Mouse (Mus musculus): Measurements from ENCODE around the gene Pafah2. TPM values are rescaled to one million over a fixed set of nuclear protein-coding genes. Genes with fewer than 3 reads are reported as not detected.

Gene Pafah2
- polyA plus RNA-seq, 1 experiment: 4.9 TPM

GRCm38 (mm10) chr4:134388397-134388796, 7.7 kb upstream of the Pafah2 start:
- H3K4me3 ChIP-seq (ENCODE audit: extremely low read depth, insufficient read depth, insufficient read length): no peak overlapping the region
- 9% methylated on average over 5 of the region's 5 CpGs for WGBS

GRCm38 (mm10) chr4:134391636-134392035, 4.5 kb upstream of the Pafah2 start:
- Histone ChIP-seq H3K4me1 (ENCODE audit: control insufficient read depth, insufficient read depth, insufficient read length) (no peaks in the 10 kb centered on the region), H3K4me3 (ENCODE audit: extremely low read depth, insufficient read depth, insufficient read length) (no peak overlapping the region), H3K36me3 (ENCODE audit: control insufficient read depth, insufficient read depth, low read length) (no peaks in the 10 kb centered on the region), H3K27ac (ENCODE audit: insufficient read depth, low read length) (no peak overlapping the region), H3K27me3 (ENCODE audit: control insufficient read depth, insufficient read depth, low read length) (no peaks in the 10 kb centered on the region)
- DNase-seq (ENCODE audit: low read depth in 1 of 2, low spot score in 2 of 2): no peak
- TF ChIP-seq POLR2A (IDR thresholded peaks at IDR 0.05; ENCODE audit: low read depth, low read length) (no peak), CTCF (IDR thresholded peaks at IDR 0.05; ENCODE audit: extremely low read depth, insufficient read depth, insufficient read length, insufficient replicate concordance) (no peak)
- WGBS: 92% methylated on average over 1 of the region's 1 CpGs

More at GRCm38 (mm10) chr4:134388397-134388796, 7.7 kb upstream of the Pafah2 start:
- TF ChIP-seq CTCF (IDR thresholded peaks at IDR 0.05; ENCODE audit: extremely low read depth, insufficient read depth, insufficient read length, insufficient replicate concordance) (peak; percentile 78; the same call in 1 of the 2 replicates), POLR2A (IDR thresholded peaks at IDR 0.05; ENCODE audit: low read depth, low read length) (no peak)
- peak; percentile 49 to 65 for DNase-seq (ENCODE audit: low read depth in 1 of 2, low spot score in 2 of 2)
- Histone ChIP-seq H3K36me3 (ENCODE audit: control insufficient read depth, insufficient read depth, low read length) (no peaks in the 10 kb centered on the region), H3K27me3 (ENCODE audit: control insufficient read depth, insufficient read depth, low read length) (no peaks in the 10 kb centered on the region), H3K27ac (ENCODE audit: insufficient read depth, low read length) (no peak overlapping the region), H3K4me1 (ENCODE audit: control insufficient read depth, insufficient read depth, insufficient read length) (no peaks in the 10 kb centered on the region)

- Histone ChIP-seq H3K27ac (ENCODE audit: insufficient read depth, low read length) (no peak overlapping the region), H3K4me1 (ENCODE audit: control insufficient read depth, insufficient read depth, insufficient read length) (no peaks in the 10 kb centered on the region), H3K36me3 (ENCODE audit: control insufficient read depth, insufficient read depth, low read length) (no peaks in the 10 kb centered on the region), H3K27me3 (ENCODE audit: control insufficient read depth, insufficient read depth, low read length) (no peaks in the 10 kb centered on the region), H3K4me3 (ENCODE audit: extremely low read depth, insufficient read depth, insufficient read length) (no peak overlapping the region)
- WGBS: 30% methylated on average over 8 of the region's 8 CpGs
- TF ChIP-seq CTCF (IDR thresholded peaks at IDR 0.05; ENCODE audit: extremely low read depth, insufficient read depth, insufficient read length, insufficient replicate concordance) (no peak), POLR2A (IDR thresholded peaks at IDR 0.05; ENCODE audit: low read depth, low read length) (no peak)
- no peak for DNase-seq (ENCODE audit: low read depth in 1 of 2, low spot score in 2 of 2)
Observed at GRCm38 (mm10) chr4:134392595-134392994, 3.5 kb upstream of the Pafah2 start.

GRCm38 (mm10) chr4:134393026-134393425, 3.1 kb upstream of the Pafah2 start:
- TF ChIP-seq POLR2A (IDR thresholded peaks at IDR 0.05; ENCODE audit: low read depth, low read length) (no peak), CTCF (IDR thresholded peaks at IDR 0.05; ENCODE audit: extremely low read depth, insufficient read depth, insufficient read length, insufficient replicate concordance) (no peak)
- DNase-seq (ENCODE audit: low read depth in 1 of 2, low spot score in 2 of 2): no peak
- no peak overlapping the region for H3K27ac ChIP-seq (ENCODE audit: insufficient read depth, low read length)
- no peaks in the 10 kb centered on the region for H3K27me3 ChIP-seq (ENCODE audit: control insufficient read depth, insufficient read depth, low read length)
- H3K36me3 ChIP-seq (ENCODE audit: control insufficient read depth, insufficient read depth, low read length): no peaks in the 10 kb centered on the region
- no peak overlapping the region for H3K4me3 ChIP-seq (ENCODE audit: extremely low read depth, insufficient read depth, insufficient read length)
- no peaks in the 10 kb centered on the region for H3K4me1 ChIP-seq (ENCODE audit: control insufficient read depth, insufficient read depth, insufficient read length)
- 49% methylated on average over 12 of the region's 12 CpGs for WGBS

- Histone ChIP-seq H3K36me3 (ENCODE audit: control insufficient read depth, insufficient read depth, low read length) (no peaks in the 10 kb centered on the region), H3K27me3 (ENCODE audit: control insufficient read depth, insufficient read depth, low read length) (no peaks in the 10 kb centered on the region), H3K4me1 (ENCODE audit: control insufficient read depth, insufficient read depth, insufficient read length) (no peaks in the 10 kb centered on the region), H3K27ac (ENCODE audit: insufficient read depth, low read length) (no peak overlapping the region), H3K4me3 (ENCODE audit: extremely low read depth, insufficient read depth, insufficient read length) (no peak overlapping the region)
- WGBS: 90% methylated on average over 7 of the region's 7 CpGs
- DNase-seq (ENCODE audit: low read depth in 1 of 2, low spot score in 2 of 2): no peak
- TF ChIP-seq POLR2A (IDR thresholded peaks at IDR 0.05; ENCODE audit: low read depth, low read length): no peak
- TF ChIP-seq CTCF (IDR thresholded peaks at IDR 0.05; ENCODE audit: extremely low read depth, insufficient read depth, insufficient read length, insufficient replicate concordance): no peak
Observed at GRCm38 (mm10) chr4:134395142-134395541, 978 bp upstream of the Pafah2 start.

- H3K4me3 ChIP-seq (ENCODE audit: extremely low read depth, insufficient read depth, insufficient read length): no peak overlapping the region
- TF ChIP-seq POLR2A (IDR thresholded peaks at IDR 0.05; ENCODE audit: low read depth, low read length) (no peak), CTCF (IDR thresholded peaks at IDR 0.05; ENCODE audit: extremely low read depth, insufficient read depth, insufficient read length, insufficient replicate concordance) (no peak)
- H3K27ac ChIP-seq (ENCODE audit: insufficient read depth, low read length): no peak overlapping the region
- no peaks in the 10 kb centered on the region for H3K27me3 ChIP-seq (ENCODE audit: control insufficient read depth, insufficient read depth, low read length)
- no peaks in the 10 kb centered on the region for H3K36me3 ChIP-seq (ENCODE audit: control insufficient read depth, insufficient read depth, low read length)
- no peak for DNase-seq (ENCODE audit: low read depth in 1 of 2, low spot score in 2 of 2)
- H3K4me1 ChIP-seq (ENCODE audit: control insufficient read depth, insufficient read depth, insufficient read length): peaks cover 10% of the 10 kb centered on the region
- WGBS: 36% methylated on average over 7 of the region's 7 CpGs
Observed at GRCm38 (mm10) chr4:134397121-134397520, 1.0 kb downstream of the Pafah2 start.

GRCm38 (mm10) chr4:134397732-134398131, 1.6 kb downstream of the Pafah2 start:
- TF ChIP-seq CTCF (IDR thresholded peaks at IDR 0.05; ENCODE audit: extremely low read depth, insufficient read depth, insufficient read length, insufficient replicate concordance): no peak
- TF ChIP-seq POLR2A (IDR thresholded peaks at IDR 0.05; ENCODE audit: low read depth, low read length): no peak

More at GRCm38 (mm10) chr4:134397732-134398131, 1.6 kb downstream of the Pafah2 start:
- Histone ChIP-seq H3K27me3 (ENCODE audit: control insufficient read depth, insufficient read depth, low read length) (0 out of 2 replicates have a peak, but pooled peaks cover 2% of the 10 kb centered on the region), H3K4me1 (ENCODE audit: control insufficient read depth, insufficient read depth, insufficient read length) (peaks cover 15% of the 10 kb centered on the region), H3K36me3 (ENCODE audit: control insufficient read depth, insufficient read depth, low read length) (no peaks in the 10 kb centered on the region), H3K4me3 (ENCODE audit: extremely low read depth, insufficient read depth, insufficient read length) (no peak overlapping the region), H3K27ac (ENCODE audit: insufficient read depth, low read length) (no peak overlapping the region)
- WGBS: 92% methylated on average over 9 of the region's 9 CpGs
- no peak for DNase-seq (ENCODE audit: low read depth in 1 of 2, low spot score in 2 of 2)

All from spleen, adult 2 months (tissue).